Mouse (Mus musculus): ENCODE data around the gene Rbm20.

- TF ChIP-seq CTCF (IDR thresholded peaks at IDR 0.05; ENCODE audit: low read depth, low read length) (no peak), TAL1 (conservative IDR thresholded peaks at IDR 0.05; ENCODE audit: low read depth, low read length) (no peak), GATA1 (IDR thresholded peaks at IDR 0.05; ENCODE audit: borderline replicate concordance, low read length) (no peak), GATA2 (IDR thresholded peaks at IDR 0.05; ENCODE audit: borderline replicate concordance, low read depth, low read length) (no peak), POLR2AphosphoS5 (IDR thresholded peaks at IDR 0.05; ENCODE audit: insufficient replicate concordance, low read depth, low read length) (no peak)
Measured at GRCm38 (mm10) chr19:53722186-53722585, 45.1 kb downstream of the Rbm20 start.

Measured in G1E (cell line).